Mouse (Mus musculus) heart, adult 18-20 months (tissue): ENCODE measurements around the gene Pcbp4. TPM values are rescaled to one million over a fixed set of nuclear protein-coding genes. Genes with fewer than 3 reads are reported as not detected.
"Not testable (repeated sequence)": the region's sequence is repeated elsewhere in the genome, so short reads cannot be mapped to it uniquely, and the experiment has no call there.

Source experiments
- DNase-seq, 2 experiments: peaks; one replicate each; pipeline ENCODE4 v3.0.0; 2021 to 2022; ENCODE audit warnings: mixed read lengths in 1 of 2
- total RNA-seq, 2 experiments: library from RNA; stranded (reverse); gene quantifications; 2 replicates each; pipeline ENCODE4 v1.2.3; 2021

The Pcbp4 gene
- total RNA-seq, 2 experiments from 2014 or later = 61.1 to 63.2 TPM

DNA sequence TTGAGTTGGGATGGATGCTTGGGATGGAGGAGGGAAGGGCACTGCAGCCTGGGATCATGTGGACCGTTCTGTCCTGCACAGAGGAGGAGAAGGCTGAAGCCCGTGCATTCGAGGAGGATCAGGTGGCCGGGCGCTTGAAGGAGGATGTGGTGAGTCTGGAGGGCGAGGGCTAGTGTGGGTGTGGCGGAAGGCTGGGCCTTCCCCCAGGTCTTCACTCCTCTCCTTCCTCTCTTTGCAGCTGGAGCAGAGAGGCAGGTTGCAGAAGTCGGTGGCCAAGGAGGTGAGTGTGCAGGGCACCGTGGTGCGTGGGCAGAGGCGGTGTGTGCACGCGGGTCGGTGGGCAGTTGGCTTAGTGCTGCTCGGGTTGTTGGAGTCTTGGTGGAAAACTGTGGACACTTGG lies 28.0 kb downstream of the Pcbp4 start:
- DNase-seq = no peak

- DNase-seq = no peak
Measured at GRCm38 (mm10) chr9:106481676-106482075, 28.6 kb downstream of the Pcbp4 start.

- DNase-seq = no peak
Measured at GRCm38 (mm10) chr9:106482578-106483115, 29.6 kb downstream of the Pcbp4 start.

GRCm38 (mm10) chr9:106483136-106483535 lies 30.0 kb downstream of the Pcbp4 start:
- DNase-seq = no peak

DNA sequence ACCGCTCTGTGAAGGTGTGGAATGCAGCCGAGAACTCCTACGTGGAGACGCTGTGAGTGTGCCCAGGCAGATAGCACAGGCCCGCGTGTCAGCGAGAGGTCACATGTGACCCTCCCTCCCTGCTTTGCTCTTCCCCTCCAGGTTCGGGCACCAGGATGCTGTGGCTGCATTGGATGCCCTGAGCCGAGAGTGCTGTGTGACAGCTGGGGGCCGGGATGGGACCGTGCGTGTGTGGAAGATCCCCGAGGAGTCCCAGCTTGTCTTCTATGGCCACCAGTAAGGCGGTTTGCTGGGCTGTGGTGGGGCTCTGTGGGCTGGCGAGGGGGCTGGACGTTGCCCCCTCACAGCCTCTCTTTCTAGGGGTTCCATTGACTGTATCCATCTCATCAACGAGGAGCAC lies 30.5 kb downstream of the Pcbp4 start:
- no peak for DNase-seq

- DNase-seq = no peak
Measured at GRCm38 (mm10) chr9:106485076-106485475, 32.0 kb downstream of the Pcbp4 start.

DNA sequence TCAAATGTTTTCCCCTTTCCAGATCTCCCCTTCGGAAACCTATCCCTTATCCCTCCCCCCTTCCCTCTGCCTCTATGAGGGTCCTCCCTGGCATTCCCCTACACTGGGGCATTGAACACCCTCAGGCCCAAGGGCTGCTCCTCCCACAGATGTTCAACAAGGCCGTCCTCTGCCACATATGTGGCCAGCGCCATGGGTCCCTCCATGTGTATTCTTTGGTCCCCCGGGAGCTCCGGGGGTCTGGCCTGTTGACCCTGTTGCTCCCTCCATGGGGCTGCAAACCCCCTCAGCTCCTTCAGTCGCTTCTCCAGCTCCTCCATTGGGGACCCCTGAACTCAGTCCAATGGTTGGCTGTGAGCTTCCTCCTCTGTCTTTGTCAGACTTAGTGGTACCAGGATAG lies 34.5 kb downstream of the Pcbp4 start:
- not testable (repeated sequence) for DNase-seq

GRCm38 (mm10) chr9:106499667-106500066 lies 46.6 kb downstream of the Pcbp4 start, which contains the start of gene Iqcf1:
TSS of gene Iqcf1 (plus strand) at chr9:106499967.
- DNase-seq = no peak

GRCm38 (mm10) chr9:106501846-106502245 lies 48.8 kb downstream of the Pcbp4 start:
- DNase-seq = no peak

- DNase-seq = no peak
Measured at GRCm38 (mm10) chr9:106504246-106504645, 51.2 kb downstream of the Pcbp4 start.

DNA sequence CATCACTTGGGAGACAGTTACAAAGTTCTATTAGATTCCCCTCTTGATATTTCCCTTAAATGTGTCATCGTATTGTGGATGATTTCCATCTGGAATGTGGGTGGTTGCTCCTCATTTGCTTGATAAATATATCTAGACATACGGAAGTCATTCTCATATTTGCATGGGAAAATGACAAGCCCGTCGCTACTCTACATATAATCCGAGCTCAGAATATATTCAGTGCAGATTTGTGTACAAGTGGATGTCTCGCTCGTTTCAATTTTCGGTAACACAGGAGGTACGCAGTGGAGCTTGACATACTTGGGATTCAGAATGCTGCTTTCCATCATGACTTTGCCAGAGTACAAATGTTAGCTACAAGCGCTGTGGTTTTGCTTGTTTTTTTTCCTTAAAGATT lies 56.3 kb downstream of the Pcbp4 start:
- no peak for DNase-seq

DNA sequence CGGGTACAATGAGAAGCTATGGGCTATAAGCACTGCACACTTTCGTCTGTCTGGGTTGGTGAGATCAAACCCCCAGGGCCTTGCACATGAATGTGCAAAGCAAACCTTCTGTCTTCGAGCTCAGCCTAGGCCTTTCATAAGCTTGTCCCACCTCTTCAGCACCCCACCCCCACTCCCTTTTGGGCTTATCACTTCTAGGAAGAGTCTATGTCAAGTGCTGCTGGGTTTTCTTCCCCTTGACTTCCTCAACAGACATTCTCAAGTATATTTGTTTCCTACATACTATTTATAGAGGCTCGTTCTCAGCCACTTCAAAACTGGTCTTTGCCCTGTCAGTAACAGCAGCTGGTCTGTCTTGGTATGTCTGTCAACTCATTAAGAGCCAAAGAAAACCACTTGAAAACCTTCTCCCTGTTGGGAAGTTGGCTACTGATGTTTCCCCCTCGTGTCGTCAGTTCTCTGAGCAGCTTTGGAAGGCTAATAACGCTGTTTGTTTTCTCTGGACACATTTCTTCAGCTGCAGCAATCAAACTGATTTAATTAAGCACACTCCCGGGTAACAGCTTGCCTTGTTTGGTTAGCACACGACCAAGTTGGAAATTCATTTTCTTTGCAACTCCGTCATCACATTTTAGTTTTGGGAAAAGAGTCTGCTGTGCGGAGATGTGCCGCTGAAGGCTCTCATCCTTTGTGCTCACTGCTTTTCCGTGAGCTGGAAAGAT lies 59.8 kb downstream of the Pcbp4 start:
- DNase-seq = no peak

DNA sequence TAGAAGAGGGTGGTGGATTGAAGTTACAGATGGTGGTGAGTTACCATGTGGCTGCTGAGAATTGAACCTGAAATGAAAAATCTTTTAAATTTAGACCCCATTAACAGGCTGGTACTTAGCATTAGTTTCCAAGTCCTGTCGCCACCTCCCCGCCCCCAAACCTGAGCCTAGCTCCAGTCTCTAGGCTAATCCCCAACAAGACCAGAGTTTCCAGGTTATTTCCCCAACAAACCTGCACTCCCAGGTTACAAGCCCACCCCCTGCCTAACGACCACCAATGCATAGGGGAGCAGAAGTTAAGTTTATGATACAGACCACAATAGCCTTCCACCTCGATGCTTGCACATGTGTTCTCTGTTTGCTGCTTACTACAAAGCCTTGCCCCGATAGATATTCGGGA lies 60.5 kb downstream of the Pcbp4 start:
- DNase-seq = no peak

Other genes with a start within 250 kb of the Pcbp4 start
- 1 to 10 TPM in 1 of 2 experiments, under 1 TPM in 1; 0.45 to 1.3 TPM for gene Tlr9, start 230.7 kb upstream of the Pcbp4 start, total RNA-seq
- 100 to 1,000 TPM; 345 to 482 TPM for gene Alas1, start 204.6 kb upstream of the Pcbp4 start, total RNA-seq
- 1 to 10 TPM; 4.0 to 4.2 TPM for gene Poc1a, start 172.2 kb upstream of the Pcbp4 start, total RNA-seq
- 10 to 100 TPM; 45.5 to 46.2 TPM for gene Dusp7, start 84.7 kb upstream of the Pcbp4 start, total RNA-seq
- gene Rpl29, start 23.8 kb upstream of the Pcbp4 start, total RNA-seq = 100 to 1,000 TPM; 272 to 273 TPM
- gene Acy1, start 15.0 kb upstream of the Pcbp4 start, total RNA-seq = 10 to 100 TPM; 26.1 to 26.8 TPM
- 1 to 10 TPM; 8.5 to 8.6 TPM for gene Abhd14b, start 5.8 kb upstream of the Pcbp4 start, total RNA-seq
- gene Abhd14a, start 5.6 kb upstream of the Pcbp4 start, total RNA-seq = 10 to 100 TPM; 19.0 to 19.6 TPM
- not detected for gene Gpr62, start 12.6 kb downstream of the Pcbp4 start, total RNA-seq
- 10 to 100 TPM; 21.3 to 26.3 TPM for gene Rrp9, start 22.7 kb downstream of the Pcbp4 start, total RNA-seq
- gene Parp3, start 23.7 kb downstream of the Pcbp4 start, total RNA-seq = 10 to 100 TPM; 33.7 to 38.2 TPM
- not detected for gene Iqcf1, start 46.7 kb downstream of the Pcbp4 start, total RNA-seq
- gene Iqcf5, start 61.3 kb downstream of the Pcbp4 start, total RNA-seq = not detected
- not detected for gene Iqcf3, start 108.3 kb downstream of the Pcbp4 start, total RNA-seq
- gene Iqcf4, start 117.7 kb downstream of the Pcbp4 start, total RNA-seq = not detected
- gene Iqcf6, start 173.3 kb downstream of the Pcbp4 start, total RNA-seq = not detected
- gene Grm2, start 202.8 kb downstream of the Pcbp4 start, total RNA-seq = not detected
- 10 to 100 TPM; 42.2 to 45.6 TPM for gene Tex264, start 232.6 kb downstream of the Pcbp4 start, total RNA-seq